Mouse (Mus musculus) B cell, adult 2 months (primary cell): ENCODE measurements around the gene Afg1l.

ENCODE experiments used
- DNase-seq, 2 experiments: peaks; one replicate each; pipeline ENCODE4 v3.0.0; 2022

Afg1l gene

GRCm38 (mm10) chr10:42478341-42478720 is at the start of gene Afg1l:
Afg1l (minus strand) TSS chr10:42478565.
- DNase-seq, result peak; percentile 97 to 98

- DNase-seq, result no peak
Observed at GRCm38 (mm10) chr10:42525682-42526081, 47.3 kb upstream of the Afg1l start.

- no peak for DNase-seq
Observed at GRCm38 (mm10) chr10:42523556-42524162, 45.3 kb upstream of the Afg1l start.

- DNase-seq, result no peak
Observed at GRCm38 (mm10) chr10:42522912-42523311, 44.5 kb upstream of the Afg1l start.

- no peak for DNase-seq
Observed at GRCm38 (mm10) chr10:42521315-42521981, 43.1 kb upstream of the Afg1l start.

- DNase-seq, result no peak
Observed at GRCm38 (mm10) chr10:42518363-42518762, 40.0 kb upstream of the Afg1l start.

- no peak for DNase-seq
Observed at GRCm38 (mm10) chr10:42514125-42514524, 35.8 kb upstream of the Afg1l start.

- no peak for DNase-seq
Observed at GRCm38 (mm10) chr10:42511184-42512135, 33.1 kb upstream of the Afg1l start.

GRCm38 (mm10) chr10:42510141-42510540 is 31.8 kb upstream of the Afg1l start:
- peak in 1 of 2 experiments; percentile 11 for DNase-seq

GRCm38 (mm10) chr10:42504096-42504710 is 25.8 kb upstream of the Afg1l start:
- DNase-seq, result peak in 1 of 2 experiments; percentile 13

GRCm38 (mm10) chr10:42502349-42503111 is 24.2 kb upstream of the Afg1l start:
- peak; percentile 57 to 72 for DNase-seq

GRCm38 (mm10) chr10:42501775-42502348 is 23.5 kb upstream of the Afg1l start, which contains the start of gene Snx3:
Snx3 (plus strand) TSS chr10:42502030.
- DNase-seq, result peak; percentile 95 to 96

- no peak for DNase-seq
Observed at GRCm38 (mm10) chr10:42501161-42501560, 22.8 kb upstream of the Afg1l start.

- no peak for DNase-seq
Observed at GRCm38 (mm10) chr10:42500611-42501010, 22.2 kb upstream of the Afg1l start.

- DNase-seq, result no peak
Observed at GRCm38 (mm10) chr10:42493000-42493399, 14.6 kb upstream of the Afg1l start.

- no peak for DNase-seq
Observed at GRCm38 (mm10) chr10:42492027-42492771, 13.8 kb upstream of the Afg1l start.

GRCm38 (mm10) chr10:42491158-42491557 is 12.8 kb upstream of the Afg1l start:
- no peak for DNase-seq

- DNase-seq, result no peak
Observed at GRCm38 (mm10) chr10:42488606-42489296, 10.4 kb upstream of the Afg1l start.

- DNase-seq, result no peak
Observed at GRCm38 (mm10) chr10:42480719-42481118, 2.4 kb upstream of the Afg1l start.
